13 mouse cellular contexts compared by ENCODE assay signal in the genomic region with DNA sequence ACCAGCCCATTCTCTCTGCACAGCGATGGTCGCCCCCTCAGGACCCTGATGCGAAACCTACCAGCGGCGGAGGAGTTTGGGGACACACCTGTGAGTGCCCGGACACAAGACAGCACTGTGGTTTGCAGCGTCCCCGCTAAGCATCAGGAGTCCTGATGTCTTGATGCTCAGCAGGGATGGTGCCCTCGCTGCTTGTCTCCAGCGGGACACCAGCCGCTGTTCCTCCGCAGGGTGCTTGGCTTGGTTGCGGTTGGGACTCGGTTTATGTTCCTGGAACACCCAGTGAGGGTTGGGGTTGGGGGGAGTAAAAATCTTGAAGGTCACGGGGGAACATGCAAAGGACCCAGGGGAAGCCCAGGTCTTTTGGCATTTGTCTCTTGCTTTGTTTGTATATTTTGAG. TPM values are rescaled to one million over a fixed set of nuclear protein-coding genes. Genes with fewer than 3 reads are reported as not detected.
DNase-seq lines count a peak whose midpoint lies in the region; ATAC-seq and TF ChIP-seq lines count a peak whose summit lies in the region.
"Had no signal": no experiment of that assay in that cellular context is flagged by ENCODE, and none has a peak within 500 bp of the region (broad histone marks: within the 10 kb centered on the region; RNA-seq: fewer than 3 reads in every experiment).

No protein-coding gene starts in this region.

- H3K4me2 ChIP-seq in midbrain, postnatal 0 days (ENCODE audit: low read depth, low read length, poor library complexity, severe bottlenecking), result no peak overlapping the region
- peak overlapping the region; percentile 42 for H3K4me2 ChIP-seq in midbrain, embryonic 13.5 days (replicated peaks)

- peak overlapping the region; percentile 93 for H3K27ac ChIP-seq in midbrain, embryonic 10.5 days (replicated peaks)
- H3K27ac ChIP-seq in midbrain, postnatal 0 days (ENCODE audit: low read depth, low read length), result no peak overlapping the region
- H3K27ac ChIP-seq in hindbrain, embryonic 10.5 days, result peak overlapping the region; percentile 47; the same call in 1 of the 2 replicates
- peak overlapping the region; percentile 81; the same call in 1 of the 2 replicates for H3K27ac ChIP-seq in midbrain, embryonic 13.5 days
- H3K27ac ChIP-seq: limb, embryonic 15.5 days; lung, embryonic 15.5 days had no signal

- H3K9me3 ChIP-seq in midbrain, embryonic 10.5 days (replicated peaks), result no peaks in the 10 kb centered on the region
- H3K9me3 ChIP-seq in midbrain, postnatal 0 days (ENCODE audit: low read length), result no peaks in the 10 kb centered on the region
- H3K9me3 ChIP-seq in hindbrain, embryonic 10.5 days, result no peaks in the 10 kb centered on the region
- H3K9me3 ChIP-seq in midbrain, embryonic 13.5 days, result no peaks in the 10 kb centered on the region
- H3K9me3 ChIP-seq: limb, embryonic 15.5 days; lung, embryonic 15.5 days had no signal

- ATAC-seq in midbrain, postnatal 0 days (ENCODE audit: low FRiP score), result no peak
- no peak for ATAC-seq in midbrain, embryonic 13.5 days

- peak overlapping the region; percentile 47 for H3K4me3 ChIP-seq in midbrain, embryonic 10.5 days
- H3K4me3 ChIP-seq in midbrain, postnatal 0 days (ENCODE audit: low read depth, low read length), result no peak overlapping the region
- H3K4me3 ChIP-seq in hindbrain, embryonic 10.5 days, result peak overlapping the region; percentile 46
- H3K4me3 ChIP-seq in midbrain, embryonic 13.5 days (replicated peaks), result no peak overlapping the region

- peaks cover 97% of the 10 kb centered on the region for H3K27me3 ChIP-seq in midbrain, embryonic 10.5 days (ENCODE audit: low read depth, poor library complexity, severe bottlenecking)
- H3K27me3 ChIP-seq in midbrain, postnatal 0 days (ENCODE audit: insufficient read depth, low read length), result peaks cover 16% of the 10 kb centered on the region; the same call in 1 of the 2 replicates
- H3K27me3 ChIP-seq in hindbrain, embryonic 10.5 days (ENCODE audit: insufficient read depth, poor library complexity, severe bottlenecking), result peaks cover 99% of the 10 kb centered on the region
- peaks cover 63% of the 10 kb centered on the region for H3K27me3 ChIP-seq in midbrain, embryonic 13.5 days

- no peak overlapping the region for H3K9ac ChIP-seq in midbrain, postnatal 0 days (replicated peaks; ENCODE audit: low read length, poor library complexity, severe bottlenecking)
- H3K9ac ChIP-seq in midbrain, embryonic 13.5 days (replicated peaks), result no peak overlapping the region; the same call in 1 of the 2 replicates
- H3K9ac ChIP-seq: limb, embryonic 15.5 days; lung, embryonic 15.5 days had no signal

- peak; percentile 29 for DNase-seq in midbrain, embryonic 10.5 days (ENCODE audit: low spot score)
- DNase-seq in midbrain, postnatal 0 days (ENCODE audit: low spot score), result no peak
- no peak for DNase-seq in hindbrain, embryonic 10.5 days (ENCODE audit: low spot score)
- no peak for DNase-seq in frontal cortex, postnatal 25 days (ENCODE audit: low spot score in 2 of 2)
- DNase-seq in ovary, postnatal 36 days (ENCODE audit: low spot score), result no peak
- no peak for DNase-seq in spleen, adult 12 weeks (ENCODE audit: low spot score)
- DNase-seq: thymus, postnatal 4 days had no signal

- WGBS in midbrain, embryonic 10.5 days, result 2% methylated on average over 15 of the region's 15 CpGs
- WGBS in midbrain, postnatal 0 days, result 6% methylated on average over 15 of the region's 15 CpGs
- 3% methylated on average over 15 of the region's 15 CpGs for WGBS in hindbrain, embryonic 10.5 days
- WGBS in midbrain, embryonic 13.5 days, result 4% methylated on average over 15 of the region's 15 CpGs

- no peaks in the 10 kb centered on the region for H3K36me3 ChIP-seq in midbrain, embryonic 10.5 days
- no peaks in the 10 kb centered on the region for H3K36me3 ChIP-seq in midbrain, postnatal 0 days (ENCODE audit: insufficient read depth, low read length)
- no peaks in the 10 kb centered on the region for H3K36me3 ChIP-seq in hindbrain, embryonic 10.5 days
- no peaks in the 10 kb centered on the region for H3K36me3 ChIP-seq in midbrain, embryonic 13.5 days
- H3K36me3 ChIP-seq: limb, embryonic 15.5 days; lung, embryonic 15.5 days had no signal

- no peak for TF ChIP-seq CTCF in midbrain, postnatal 0 days (IDR thresholded peaks at IDR 0.05)

- H3K4me1 ChIP-seq in midbrain, embryonic 10.5 days, result peaks cover 60% of the 10 kb centered on the region
- no peaks in the 10 kb centered on the region for H3K4me1 ChIP-seq in midbrain, postnatal 0 days (ENCODE audit: insufficient read depth, low read length)
- peaks cover 56% of the 10 kb centered on the region for H3K4me1 ChIP-seq in hindbrain, embryonic 10.5 days (replicated peaks)
- peaks cover 28% of the 10 kb centered on the region for H3K4me1 ChIP-seq in midbrain, embryonic 13.5 days (replicated peaks)

RNA-seq across cellular contexts. Expression of a gene that starts 56.9 kb away (rescaled TPM):
- polyA plus RNA-seq in midbrain, embryonic 10.5 days (2016; fragmentation: Nextera tagmentation; extraction: Ambion mirVana), result 18.8 and 36.7 TPM in 2 replicates
- 21.2 and 24.3 TPM in 2 replicates for total RNA-seq in midbrain, postnatal 0 days (2014; rRNA removed)
- polyA plus RNA-seq in midbrain, postnatal 0 days (2015; fragmentation: Nextera tagmentation; extraction: Ambion mirVana), result 15.5 and 20.0 TPM in 2 replicates
- 14.0 and 61.1 TPM in 2 replicates for polyA plus RNA-seq in hindbrain, embryonic 10.5 days (2016; fragmentation: Nextera tagmentation; extraction: Ambion mirVana)
- 48.5 and 58.7 TPM in 2 replicates for polyA plus RNA-seq in midbrain, embryonic 13.5 days (2015; fragmentation: Nextera tagmentation; extraction: Ambion mirVana)
- total RNA-seq: heart, adult 8-10 months; hematopoietic stem cell, adult 5-6 weeks; layer of hippocampus, adult 8-10 months had no signal

Comparison
In these comparisons a context has a peak if more than half of its experiments do, and no peak if none do; other contexts are left out.
1. H3K4me3 ChIP-seq: peak in midbrain, embryonic 10.5 days (single experiment) and hindbrain, embryonic 10.5 days (single experiment); none in midbrain, postnatal 0 days (single experiment) and midbrain, embryonic 13.5 days (single experiment).